Mouse (Mus musculus) embryo, embryonic 10.5 days (tissue): ENCODE results near the gene Bcl2l11.

Experiments used
- DNase-seq: peaks from one replicate; pipeline ENCODE4 v3.0.0-alpha.2; 2015; ENCODE audit warnings: low spot score

Bcl2l11 gene

GRCm38 (mm10) chr2:128139781-128140180 lies 13.9 kb downstream of the Bcl2l11 start:
- DNase-seq: no peak

- DNase-seq: no peak
These were observed 14.3 kb downstream of the Bcl2l11 start for GRCm38 (mm10) chr2:128140183-128140582.

GRCm38 (mm10) chr2:128143992-128144391 lies 18.2 kb downstream of the Bcl2l11 start:
- no peak for DNase-seq

GRCm38 (mm10) chr2:128145433-128145832 lies 19.6 kb downstream of the Bcl2l11 start:
- DNase-seq: no peak

- DNase-seq: no peak
These were observed 23.8 kb downstream of the Bcl2l11 start for GRCm38 (mm10) chr2:128149596-128149995.

GRCm38 (mm10) chr2:128152211-128152610 lies 26.4 kb downstream of the Bcl2l11 start:
- no peak for DNase-seq

GRCm38 (mm10) chr2:128152845-128153550 lies 27.2 kb downstream of the Bcl2l11 start:
- no peak for DNase-seq

GRCm38 (mm10) chr2:128153551-128153910 lies 27.7 kb downstream of the Bcl2l11 start:
- no peak for DNase-seq

- DNase-seq: no peak
These were observed 29.7 kb downstream of the Bcl2l11 start for GRCm38 (mm10) chr2:128155412-128156066.

GRCm38 (mm10) chr2:128156067-128156462 lies 30.2 kb downstream of the Bcl2l11 start:
- no peak for DNase-seq

GRCm38 (mm10) chr2:128156557-128157412 lies 30.9 kb downstream of the Bcl2l11 start:
- DNase-seq: no peak

- peak; percentile 34 for DNase-seq
These were observed 33.0 kb downstream of the Bcl2l11 start for GRCm38 (mm10) chr2:128158734-128159410.

- no peak for DNase-seq
These were observed 33.8 kb downstream of the Bcl2l11 start for GRCm38 (mm10) chr2:128159619-128160125.

GRCm38 (mm10) chr2:128163177-128163576 lies 37.3 kb downstream of the Bcl2l11 start:
- no peak for DNase-seq

GRCm38 (mm10) chr2:128166623-128167423 lies 41.0 kb downstream of the Bcl2l11 start:
- no peak for DNase-seq

GRCm38 (mm10) chr2:128167930-128168329 lies 42.1 kb downstream of the Bcl2l11 start:
- no peak for DNase-seq

GRCm38 (mm10) chr2:128169486-128169885 lies 43.6 kb downstream of the Bcl2l11 start:
- DNase-seq: no peak

GRCm38 (mm10) chr2:128169972-128170371 lies 44.1 kb downstream of the Bcl2l11 start:
- no peak for DNase-seq

GRCm38 (mm10) chr2:128170614-128171013 lies 44.8 kb downstream of the Bcl2l11 start:
- no peak for DNase-seq

- DNase-seq: no peak
These were observed 46.4 kb downstream of the Bcl2l11 start for GRCm38 (mm10) chr2:128172266-128172665.

GRCm38 (mm10) chr2:128174176-128174575 lies 48.3 kb downstream of the Bcl2l11 start:
- peak; percentile 23 for DNase-seq
